Mouse (Mus musculus) C2C12 (cell line): ENCODE results near the gene Liph. TPM values are rescaled to one million over a fixed set of nuclear protein-coding genes. Genes with fewer than 3 reads are reported as not detected.
A peak's percentile ranks its signal among the peaks of the same experiment; 100 is the strongest.

Experiments
- H3K27me3 ChIP-seq: one replicate; pipeline ENCODE4 v1.6.1; 2011; ENCODE audit not compliant: control insufficient read depth, insufficient read depth, insufficient read length
- H3K36me3 ChIP-seq: one replicate; pipeline ENCODE4 v1.6.1; 2011; ENCODE audit not compliant: control insufficient read depth, insufficient read depth
- H3K4me3 ChIP-seq: one replicate; pipeline ENCODE4 v1.5.1; 2011; ENCODE audit warnings: mild to moderate bottlenecking, control low read depth; ENCODE audit not compliant: poor library complexity, insufficient read depth, severe bottlenecking
- H3K79me2 ChIP-seq: one replicate; pipeline ENCODE4 v1.6.1; 2011; ENCODE audit not compliant: control insufficient read depth, insufficient read depth
- H3K79me3 ChIP-seq: one replicate; pipeline ENCODE4 v1.6.1; 2011; ENCODE audit warnings: low read depth, control low read depth
- H3ac ChIP-seq: one replicate; pipeline ENCODE3; 2011; ENCODE audit warnings: low read depth; ENCODE audit not compliant: control insufficient read depth, insufficient read length
- CEBPB ChIP-seq: IDR thresholded peaks from one replicate; pipeline ENCODE4 v1.6.1; 2011; ENCODE audit warnings: low read depth, mild to moderate bottlenecking, control low read depth, moderate library complexity
- CTCF ChIP-seq: IDR thresholded peaks from one replicate; pipeline ENCODE4 v1.5.1; 2011; ENCODE audit not compliant: control insufficient read depth, insufficient read depth, insufficient read length
- FOSL1 ChIP-seq: IDR thresholded peaks from one replicate; pipeline ENCODE4 v1.8.0; 2011; ENCODE audit warnings: mild to moderate bottlenecking, low read length; ENCODE audit not compliant: poor library complexity, insufficient read depth, severe bottlenecking
- MAX ChIP-seq: IDR thresholded peaks from one replicate; pipeline ENCODE4 v1.6.1; 2011; ENCODE audit warnings: mild to moderate bottlenecking, control low read depth
- MYOD1 ChIP-seq: IDR thresholded peaks from one replicate; pipeline ENCODE4 v1.6.1; 2011; ENCODE audit warnings: low read depth; ENCODE audit not compliant: control insufficient read depth, insufficient read length
- MYOG ChIP-seq: IDR thresholded peaks from one replicate; pipeline ENCODE4 v1.6.1; 2011; ENCODE audit not compliant: control insufficient read depth, insufficient read length; ENCODE audit errors: extremely low read depth
- USF1 ChIP-seq: IDR thresholded peaks from one replicate; pipeline ENCODE4 v1.6.1; 2011; ENCODE audit warnings: low read depth, mild to moderate bottlenecking, control low read depth, moderate library complexity
- polyA plus RNA-seq: library from polyadenylated mRNA; unstranded; fragments of >200 nt; fragmentation: generic; extraction: Trizol; gene quantifications from one replicate; pipeline ENCODE4 v1.2.1, GENCODE M21; 2012; ENCODE audit warnings: missing spikeins

Gene Liph
- polyA plus RNA-seq, 1 experiment = 0.05 TPM

GRCm38 (mm10) chr16:21986191-21986590 is 9.3 kb downstream of the Liph start:
- TF ChIP-seq USF1 (no peak), MYOD1 (no peak), MYOG (no peak), FOSL1 (no peak), CTCF (no peak), CEBPB (no peak)
- Histone ChIP-seq H3K4me3 (no peak overlapping the region), H3K27me3 (no peaks in the 10 kb centered on the region), H3K79me2 (no peaks in the 10 kb centered on the region), H3K36me3 (no peaks in the 10 kb centered on the region), H3ac (no peak overlapping the region), H3K79me3 (no peaks in the 10 kb centered on the region)

DNA sequence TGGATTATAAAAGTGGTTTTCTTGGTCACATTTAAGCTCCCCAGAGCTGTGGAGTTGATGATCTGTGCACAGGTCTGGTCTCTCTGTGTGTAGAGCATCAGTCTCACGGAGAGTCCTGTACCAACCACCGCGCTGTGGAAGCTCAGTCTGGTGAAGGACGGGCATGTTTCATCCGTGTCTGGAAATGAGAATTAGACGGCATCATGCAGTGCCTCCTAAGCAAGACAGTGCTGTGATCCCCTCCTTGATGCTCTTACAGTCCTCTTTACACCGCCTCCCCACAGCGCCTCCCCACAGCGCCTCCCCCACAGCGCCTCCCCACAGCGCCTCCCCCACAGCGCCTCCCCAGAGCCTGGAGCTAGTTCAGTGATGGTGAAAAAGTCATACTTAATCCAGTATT is 11.4 kb downstream of the Liph start:
- H3K79me3 ChIP-seq = no peaks in the 10 kb centered on the region
- H3K4me3 ChIP-seq = no peak overlapping the region
- H3K27me3 ChIP-seq = no peaks in the 10 kb centered on the region
- H3K79me2 ChIP-seq = no peaks in the 10 kb centered on the region
- no peak overlapping the region for H3ac ChIP-seq
- TF ChIP-seq CTCF = no peak
- TF ChIP-seq MYOG = no peak
- no peak for TF ChIP-seq USF1
- TF ChIP-seq FOSL1 = no peak
- TF ChIP-seq CEBPB = no peak
- TF ChIP-seq MYOD1 = no peak
- TF ChIP-seq MAX = no peak
- no peaks in the 10 kb centered on the region for H3K36me3 ChIP-seq

- Histone ChIP-seq H3K36me3 (no peaks in the 10 kb centered on the region), H3K27me3 (no peaks in the 10 kb centered on the region)
Observed at GRCm38 (mm10) chr16:21983581-21983980, 11.9 kb downstream of the Liph start.

GRCm38 (mm10) chr16:21983146-21983545 is 12.3 kb downstream of the Liph start:
- Histone ChIP-seq H3K79me2 (no peaks in the 10 kb centered on the region), H3K4me3 (no peak overlapping the region), H3K36me3 (no peaks in the 10 kb centered on the region), H3ac (no peak overlapping the region), H3K79me3 (no peaks in the 10 kb centered on the region), H3K27me3 (no peaks in the 10 kb centered on the region)
- TF ChIP-seq MYOD1 = no peak
- TF ChIP-seq CEBPB = no peak
- no peak for TF ChIP-seq FOSL1
- TF ChIP-seq CTCF = no peak
- no peak for TF ChIP-seq MAX
- no peak for TF ChIP-seq MYOG
- no peak for TF ChIP-seq USF1

More at GRCm38 (mm10) chr16:21983581-21983980, 11.9 kb downstream of the Liph start:
- Histone ChIP-seq H3K79me2 (no peaks in the 10 kb centered on the region), H3ac (no peak overlapping the region), H3K4me3 (no peak overlapping the region), H3K79me3 (no peaks in the 10 kb centered on the region)
- TF ChIP-seq CEBPB (no peak), MYOG (no peak), FOSL1 (no peak), MYOD1 (no peak), USF1 (no peak), CTCF (no peak), MAX (no peak)

DNA sequence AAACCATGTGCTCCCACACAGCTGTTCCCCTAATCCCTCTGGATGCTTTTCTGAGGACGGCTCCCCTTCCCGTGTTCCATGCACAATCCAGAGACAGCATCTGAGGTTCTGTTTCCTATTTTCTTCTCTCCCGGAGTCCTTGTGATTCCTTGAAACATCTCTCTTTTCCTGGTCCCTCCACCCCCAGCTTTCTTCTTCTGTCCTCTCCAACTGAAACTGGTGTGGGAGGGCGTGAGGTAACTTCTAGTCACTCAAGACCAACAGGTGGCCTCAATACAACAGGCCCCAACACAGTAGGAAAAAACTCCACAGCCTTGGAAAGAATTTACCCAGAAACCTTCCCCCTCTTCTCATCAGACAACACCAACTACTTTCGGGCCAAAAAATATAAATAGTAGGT is 18.1 kb downstream of the Liph start:
- Histone ChIP-seq H3K79me2 (no peaks in the 10 kb centered on the region), H3K36me3 (no peaks in the 10 kb centered on the region), H3K79me3 (no peaks in the 10 kb centered on the region), H3K27me3 (no peaks in the 10 kb centered on the region), H3ac (no peak overlapping the region), H3K4me3 (no peak overlapping the region)
- TF ChIP-seq USF1 (no peak), CEBPB (no peak), MAX (no peak), CTCF (no peak), MYOG (no peak), FOSL1 (no peak), MYOD1 (no peak)

- Histone ChIP-seq H3ac (peak overlapping the region; percentile 57), H3K27me3 (no peaks in the 10 kb centered on the region), H3K79me3 (no peaks in the 10 kb centered on the region), H3K36me3 (no peaks in the 10 kb centered on the region), H3K4me3 (no peak overlapping the region), H3K79me2 (no peaks in the 10 kb centered on the region)
- peak; percentile 42 for TF ChIP-seq MAX
- peak; percentile 75 for TF ChIP-seq FOSL1
- TF ChIP-seq CTCF = no peak
Observed at GRCm38 (mm10) chr16:21976203-21976602, 19.3 kb downstream of the Liph start.

GRCm38 (mm10) chr16:21971446-21971845 is 24.0 kb downstream of the Liph start:
- Histone ChIP-seq H3K36me3 (no peaks in the 10 kb centered on the region), H3ac (no peak overlapping the region), H3K79me3 (no peaks in the 10 kb centered on the region), H3K4me3 (no peak overlapping the region), H3K79me2 (no peaks in the 10 kb centered on the region), H3K27me3 (peaks cover 4% of the 10 kb centered on the region)
- TF ChIP-seq CEBPB (no peak), MYOG (no peak), MYOD1 (no peak), USF1 (no peak), FOSL1 (no peak), CTCF (no peak), MAX (no peak)
